Mouse (Mus musculus) kidney, adult 11 months (tissue): Measurements from ENCODE around the gene Olfr1095.

Experiments
- DNase-seq: peaks from one replicate; pipeline ENCODE4 v3.0.0; 2022

The Olfr1095 gene

GRCm38 (mm10) chr2:86851596-86851995 lies at the start of gene Olfr1095:
Gene Olfr1095, minus strand, starts transcription at chr2:86851696.
- DNase-seq, result no peak

DNA sequence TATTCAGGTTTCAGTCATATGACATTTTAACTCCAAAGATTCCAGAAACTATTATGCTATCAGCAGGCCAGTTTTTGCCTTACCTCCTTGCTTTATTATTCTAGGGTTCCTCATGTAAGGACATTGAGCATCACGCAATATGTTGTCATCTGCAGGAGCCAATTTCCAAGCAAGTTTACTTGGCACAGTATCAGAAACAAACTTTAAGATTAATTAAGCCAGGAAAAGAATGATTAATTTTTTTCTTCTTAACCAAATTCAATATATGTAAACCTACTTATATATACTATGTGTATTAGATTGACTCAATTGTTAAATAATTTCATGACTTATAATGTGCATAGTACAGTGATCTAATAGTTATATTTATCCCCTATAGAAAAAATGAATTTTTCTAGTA lies 40.6 kb upstream of the Olfr1095 start, which contains the start of gene Olfr1097:
Gene Olfr1097 (minus strand): TSS at position 101 of the 400 bp plus-strand sequence.
- no peak for DNase-seq

DNA sequence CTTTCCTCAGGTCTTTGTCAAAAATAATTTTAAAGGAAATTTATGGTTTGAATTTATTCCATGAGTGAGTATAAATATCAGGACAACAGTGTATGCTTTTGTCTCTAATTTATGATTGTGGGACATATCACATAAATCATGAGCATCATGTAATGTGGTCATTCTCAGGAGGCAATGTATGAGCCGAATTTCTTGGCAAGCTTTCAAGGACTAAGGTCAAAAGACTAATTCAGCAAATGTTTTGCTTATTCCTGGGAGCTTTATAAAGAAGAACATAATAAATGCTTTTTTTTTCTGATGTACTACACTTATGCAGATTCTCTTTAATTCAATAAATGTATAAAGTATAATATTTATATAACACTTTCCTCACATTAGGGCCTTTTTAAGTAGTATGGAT lies 23.2 kb upstream of the Olfr1095 start, which contains the start of gene Gm13723:
Gene Gm13723 (minus strand): TSS at position 101 of the 400 bp plus-strand sequence.
- no peak for DNase-seq

DNA sequence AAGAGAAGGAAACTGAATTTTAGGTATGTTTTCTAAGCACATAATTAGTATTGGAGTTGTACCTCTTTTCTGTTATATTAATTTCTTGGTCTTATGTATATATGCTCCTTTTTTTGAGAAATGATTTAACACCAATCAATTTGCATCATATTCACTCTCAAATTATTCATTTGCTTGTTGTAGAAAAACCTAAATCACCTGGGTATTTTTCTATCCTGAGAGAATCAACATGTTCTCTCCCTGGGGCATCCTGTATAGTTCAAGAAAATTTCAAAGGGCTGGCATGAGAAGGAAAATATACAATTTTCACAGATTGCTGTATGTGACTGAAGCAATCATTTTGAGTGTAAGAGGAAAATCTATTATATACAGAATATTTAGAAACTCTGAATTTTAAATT lies 27.1 kb downstream of the Olfr1095 start, which contains the start of gene Olfr1094:
Gene Olfr1094 (plus strand): TSS at position 301 of the 400 bp plus-strand sequence.
- DNase-seq, result no peak

- no peak for DNase-seq
Measured at GRCm38 (mm10) chr2:86809918-86810317, 41.6 kb downstream of the Olfr1095 start, which contains the start of gene Olfr141. Gene Olfr141, minus strand, starts transcription at chr2:86810018.
